Mouse (Mus musculus) naive thymus-derived CD4-positive, alpha-beta T cell, adult 2 months (primary cell): ENCODE data around the gene Fut1.
A peak's percentile ranks its signal among the peaks of the same experiment; 100 is the strongest.
"Not testable (repeated sequence)": the region's sequence is repeated elsewhere in the genome, so short reads cannot be mapped to it uniquely, and the experiment has no call there.

Experiments used
- DNase-seq: peaks from one replicate; pipeline ENCODE4 v3.0.0-alpha.2; 2011; ENCODE audit warnings: low read depth

Gene Fut1

DNA sequence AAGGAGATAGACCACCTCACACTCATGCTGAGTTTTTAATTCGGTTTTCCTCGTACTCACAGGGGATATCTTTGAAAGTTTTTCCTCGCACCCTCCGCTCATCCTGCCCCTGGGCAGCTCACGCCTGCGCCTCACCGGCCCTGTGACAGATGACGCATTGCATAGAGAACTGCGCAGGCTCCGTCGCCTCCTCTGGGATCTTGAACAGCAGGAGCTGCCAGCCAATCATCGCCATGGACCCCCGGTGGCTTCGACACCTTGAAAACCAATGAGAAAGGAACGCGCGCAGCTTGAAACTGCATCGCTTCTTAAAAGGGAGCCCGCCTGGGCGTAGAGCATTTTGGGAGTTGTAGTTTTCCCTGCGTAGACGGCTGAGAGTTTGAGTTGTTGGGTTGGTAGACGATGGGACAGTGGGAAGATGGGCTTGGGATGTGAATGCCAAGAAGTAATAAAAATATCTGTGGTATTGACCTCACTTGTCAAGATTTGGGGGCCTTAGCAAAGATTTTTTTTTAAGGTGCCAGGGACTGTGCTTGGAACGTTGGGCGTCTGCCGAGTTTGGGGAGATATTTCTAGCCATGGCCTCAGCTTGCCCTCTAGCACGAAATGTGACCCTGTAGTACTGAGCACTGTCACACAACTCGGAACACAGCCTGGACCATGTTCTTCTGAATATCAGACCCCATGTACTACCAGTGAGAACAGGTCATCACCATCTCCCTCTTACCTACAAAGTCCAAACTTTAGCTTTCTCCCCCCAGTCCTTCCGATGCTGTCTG is 21.7 kb downstream of the Fut1 start:
- no peak for DNase-seq

DNA sequence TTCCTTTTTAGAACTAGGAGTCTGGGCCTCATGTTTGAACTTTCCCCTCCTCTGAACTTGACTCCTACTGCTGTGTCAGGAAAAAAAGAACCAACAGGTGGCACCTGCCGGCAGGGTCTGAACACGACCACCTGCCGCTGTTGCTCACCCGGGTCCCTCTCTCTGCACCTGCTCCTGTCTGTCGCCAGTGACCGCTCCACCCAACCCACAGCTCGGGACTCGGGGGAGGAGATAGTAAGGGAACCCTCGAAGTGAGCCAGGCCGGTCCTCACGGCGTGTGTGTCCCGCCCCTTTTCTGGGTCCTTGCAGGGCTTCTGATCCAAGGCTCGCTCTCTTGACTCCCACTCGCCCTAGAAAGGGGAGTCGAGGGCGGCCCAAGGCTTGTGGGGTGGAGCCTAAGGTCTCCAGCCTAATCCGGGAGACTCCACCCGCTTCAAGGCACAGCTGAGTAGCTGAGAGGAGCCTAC is 22.5 kb downstream of the Fut1 start, which contains the start of gene Mamstr:
Gene Mamstr, plus strand, starts transcription at position 417 of the 467 bp plus-strand sequence.
- DNase-seq: no peak

DNA sequence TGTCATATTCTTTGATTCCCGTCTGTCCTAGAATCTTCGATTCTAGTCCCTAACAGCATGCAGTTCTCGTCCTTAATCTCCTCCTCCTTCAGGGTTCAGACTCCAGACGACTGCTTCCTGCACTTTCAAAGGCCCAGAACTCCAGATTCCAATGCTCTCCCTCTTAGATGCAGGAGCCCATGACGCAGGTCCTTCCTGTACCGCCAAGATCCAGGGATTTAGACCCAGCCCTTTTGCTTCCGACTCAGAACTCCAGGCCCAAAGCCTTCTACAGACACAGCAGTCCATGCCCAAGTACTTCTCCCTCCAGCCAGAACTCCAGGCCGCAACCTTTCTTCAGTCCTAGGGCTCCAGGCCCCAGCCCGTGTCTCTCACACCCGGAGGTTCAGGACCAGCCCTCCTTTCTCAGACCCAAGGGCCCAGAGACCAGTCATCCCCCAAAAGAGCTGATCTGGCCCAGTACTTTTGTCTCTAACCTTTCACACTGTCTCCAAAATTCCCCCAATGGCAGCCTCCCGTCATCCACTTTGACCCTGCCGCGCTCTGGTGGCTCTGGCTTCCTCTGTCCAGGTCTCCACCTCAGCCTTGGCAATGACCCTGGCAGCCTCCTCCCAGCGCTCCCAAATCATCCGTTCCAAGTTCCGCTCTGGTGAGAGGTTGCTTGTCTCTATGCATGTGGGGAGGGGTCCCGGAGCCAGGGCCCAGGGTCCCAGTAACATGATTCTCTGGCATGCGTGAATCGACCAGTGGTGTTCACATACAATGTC is 23.3 kb downstream of the Fut1 start:
- DNase-seq: no peak

DNA sequence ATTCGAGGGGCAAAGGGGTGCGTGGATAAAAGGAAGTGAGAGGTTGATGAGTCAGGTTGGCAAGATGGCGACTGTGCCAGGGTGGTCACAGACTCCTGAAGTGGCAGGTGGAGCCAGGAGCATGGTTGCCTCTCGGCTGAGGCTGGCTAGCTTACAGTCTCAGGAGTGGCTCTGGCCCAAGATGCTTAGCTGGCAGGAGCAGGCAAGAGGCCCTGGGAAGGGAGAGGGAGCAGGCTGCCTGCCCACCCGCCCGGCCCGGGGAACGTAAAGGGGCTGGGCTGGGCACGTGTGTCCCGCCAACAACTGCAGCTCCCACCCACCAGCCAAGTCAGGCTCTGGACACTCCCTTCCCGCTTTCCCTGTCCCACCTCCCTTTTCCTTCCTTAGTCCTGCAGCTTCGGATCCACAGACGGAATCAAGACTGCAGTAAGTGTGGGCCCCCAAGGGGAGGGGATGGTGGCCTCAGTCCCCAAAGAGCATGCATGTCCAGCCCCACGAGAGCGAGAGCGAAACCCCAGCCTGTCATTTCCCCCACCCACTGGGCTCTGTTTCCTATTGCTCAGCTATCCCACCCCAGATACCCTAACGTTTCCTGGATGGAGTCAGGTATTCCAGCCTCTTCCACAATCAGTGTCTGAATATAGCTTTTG is 24.4 kb downstream of the Fut1 start:
- DNase-seq: no peak

DNA sequence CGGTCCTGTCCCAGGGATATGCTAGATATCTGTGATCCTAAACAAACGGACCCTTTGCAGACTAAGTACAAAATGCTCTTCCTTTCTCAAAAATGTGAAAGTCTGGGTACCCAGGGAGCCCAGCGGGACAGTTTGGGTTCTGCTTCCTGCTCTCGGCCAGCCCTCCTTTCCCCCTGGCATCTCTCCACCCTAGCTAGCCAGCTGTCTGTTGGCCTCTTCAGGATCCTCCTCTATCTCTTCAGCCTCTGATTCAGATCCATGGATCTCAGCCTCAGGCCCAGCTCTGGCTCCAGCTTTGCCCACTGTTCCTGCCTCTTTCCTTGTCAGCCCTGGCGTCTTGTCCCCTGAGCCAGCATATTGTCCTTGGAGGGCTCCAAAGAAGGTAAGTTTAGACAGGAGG is 25.0 kb downstream of the Fut1 start:
- no peak for DNase-seq

DNA sequence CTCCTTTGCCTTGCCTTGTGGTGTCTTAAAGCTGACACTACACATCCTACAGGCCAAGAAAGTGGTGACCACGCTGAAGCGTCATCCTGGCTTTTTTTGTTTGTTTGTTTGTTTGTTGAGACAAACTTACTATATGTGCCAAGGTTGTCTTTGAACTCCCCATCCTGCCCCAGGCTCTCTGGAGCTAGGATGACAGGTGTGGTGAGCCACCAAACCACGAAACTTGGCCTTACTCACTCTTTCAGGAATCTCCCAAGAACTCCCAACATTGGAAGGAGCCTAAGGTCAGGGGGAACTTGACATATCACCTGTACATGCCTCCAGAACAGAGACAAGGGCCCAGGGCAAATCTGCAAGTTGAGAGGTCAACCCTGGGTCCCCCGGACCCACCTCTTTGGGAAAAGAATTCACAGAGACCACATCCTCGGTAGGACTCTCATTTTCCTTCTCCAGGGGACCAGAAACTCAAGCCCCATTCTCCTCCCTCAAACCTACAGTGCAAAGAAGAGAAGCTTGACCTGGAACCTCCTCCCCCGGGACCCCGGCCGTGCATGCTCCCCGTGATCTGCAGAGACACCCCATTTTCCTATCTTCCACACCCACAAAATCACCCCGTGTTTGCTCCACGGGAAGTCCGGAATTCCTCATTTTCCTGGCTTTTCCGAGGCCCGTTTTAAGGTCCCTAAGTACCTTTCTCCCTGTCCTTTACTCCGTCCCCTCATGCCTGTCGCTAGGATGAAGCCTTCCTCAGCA is 25.6 kb downstream of the Fut1 start:
- peak; percentile 24 for DNase-seq

DNA sequence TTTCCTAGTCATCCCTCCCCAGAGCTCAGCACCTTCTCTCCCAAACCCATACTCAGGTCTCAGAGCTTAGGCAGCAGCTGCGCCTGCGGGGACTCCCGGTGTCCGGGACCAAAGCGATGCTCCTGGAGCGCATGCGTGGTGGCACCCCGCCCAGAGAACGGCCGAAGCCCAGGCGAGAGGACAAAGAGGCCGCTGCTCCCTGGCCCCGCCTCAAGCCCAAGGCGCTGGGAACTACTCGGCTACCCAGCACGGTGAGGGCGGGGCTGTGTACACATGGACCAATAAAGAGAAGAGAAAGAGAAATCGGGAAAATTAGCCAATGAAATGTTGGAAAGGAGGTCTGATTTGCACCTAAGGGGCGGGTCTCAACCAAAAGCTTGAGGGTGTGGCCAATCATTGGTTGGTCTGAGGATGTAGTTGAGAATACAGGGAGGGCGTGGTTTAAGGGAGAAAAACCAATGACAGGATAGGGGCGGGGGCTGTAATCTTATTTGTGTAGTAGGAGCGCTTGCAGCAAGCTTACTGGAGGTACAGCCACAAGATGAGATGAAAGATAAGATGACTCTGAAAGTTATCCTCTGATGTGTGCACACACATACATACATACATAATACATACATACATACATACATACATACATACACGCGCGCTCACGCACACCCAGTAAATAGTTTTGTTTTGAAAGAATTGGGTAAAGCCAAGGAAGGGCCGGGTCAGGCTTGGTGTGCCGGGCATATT is 26.5 kb downstream of the Fut1 start:
- peak; percentile 93 for DNase-seq

DNA sequence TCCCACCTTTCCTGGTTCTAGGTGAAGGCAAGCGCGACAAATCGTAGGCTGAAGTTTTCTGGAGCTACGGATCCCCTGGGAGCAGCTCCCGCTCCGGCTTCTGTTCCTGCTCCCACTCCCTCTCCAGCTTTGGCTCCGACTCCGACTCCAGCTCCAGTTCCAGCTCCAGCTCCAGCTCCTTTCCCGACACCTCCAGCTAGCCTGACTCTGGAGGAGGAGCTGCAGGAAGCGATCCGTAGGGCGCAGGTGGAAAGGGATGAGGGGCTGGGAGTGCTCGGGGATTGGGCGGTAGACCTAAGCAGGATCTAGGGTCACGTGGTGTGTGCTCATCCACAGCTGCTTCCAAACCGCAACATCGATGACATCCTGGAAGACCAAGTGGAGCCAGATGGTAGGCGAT is 27.1 kb downstream of the Fut1 start:
- peak; percentile 36 for DNase-seq

DNA sequence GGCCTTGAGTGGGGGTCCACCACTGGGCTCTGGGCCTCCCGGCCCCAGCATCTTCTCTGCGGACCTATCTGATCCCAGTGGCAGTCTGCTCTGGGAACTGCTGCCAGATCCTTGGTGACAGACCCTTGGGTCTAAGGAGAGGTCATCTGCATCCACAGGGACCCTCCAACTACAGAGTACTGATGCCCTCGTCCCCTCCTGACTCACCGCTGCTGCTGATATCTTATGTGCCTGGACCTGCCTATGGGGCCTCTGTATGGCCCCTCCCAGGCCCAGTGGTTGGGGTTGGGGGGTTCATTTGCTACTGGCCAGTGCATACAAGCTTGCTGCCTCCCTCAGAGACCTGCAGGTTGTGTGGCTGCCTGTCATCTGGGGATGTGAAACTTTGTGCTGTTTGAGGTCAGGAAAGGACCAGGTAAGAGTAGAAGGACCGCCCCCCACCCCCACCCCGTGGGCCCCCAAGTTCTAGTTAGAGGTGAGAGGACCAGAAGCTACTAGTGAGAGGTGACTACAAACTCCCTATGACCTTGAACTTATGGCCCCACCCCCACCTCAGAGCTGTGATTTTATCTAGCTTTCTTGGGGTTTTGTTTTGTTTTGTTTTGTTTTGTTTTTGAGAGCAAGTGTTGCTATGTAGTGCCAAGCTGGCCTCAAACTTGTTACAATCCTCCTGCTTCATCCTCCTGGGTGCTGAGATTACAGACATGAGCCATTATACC is 27.9 kb downstream of the Fut1 start:
- peak; percentile 31 for DNase-seq

DNA sequence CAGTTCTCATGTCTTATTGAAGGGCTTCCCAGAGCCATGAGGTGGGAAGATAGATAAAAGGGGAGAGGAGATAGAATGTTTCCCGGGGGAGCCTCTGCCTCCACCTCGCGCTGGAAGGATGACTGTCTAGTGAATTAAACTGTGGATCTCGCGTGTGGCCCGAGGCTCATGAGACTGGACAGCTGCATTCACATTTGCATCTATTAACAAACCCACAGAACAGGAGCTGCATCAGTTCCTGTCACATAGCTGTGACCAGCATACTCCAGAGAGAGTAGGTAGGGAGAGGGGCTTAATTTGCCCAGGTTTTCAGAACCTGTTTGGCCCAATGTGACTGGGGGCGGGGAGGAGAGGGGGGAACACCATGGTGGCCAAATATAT is 28.5 kb downstream of the Fut1 start:
- no peak for DNase-seq

DNA sequence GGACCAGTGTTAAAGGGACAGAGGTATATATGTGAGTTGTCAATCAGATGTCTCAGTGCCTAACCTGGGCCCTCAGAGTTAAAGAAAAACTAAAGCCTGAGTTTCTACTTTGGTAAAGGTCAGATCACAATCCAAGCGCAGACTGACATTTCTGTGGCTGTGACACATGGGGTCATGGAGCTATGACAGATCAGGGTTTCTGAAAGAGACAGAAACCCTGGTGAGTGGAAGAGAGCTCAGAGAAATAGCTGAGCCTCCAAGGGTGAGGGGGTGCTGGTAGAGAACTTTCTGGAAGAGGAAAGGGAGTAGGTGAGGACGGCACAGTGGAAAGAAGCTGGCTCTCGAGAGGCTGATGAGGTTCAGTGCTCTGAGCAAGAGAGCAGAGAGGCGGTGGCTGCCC is 29.6 kb downstream of the Fut1 start:
- no peak for DNase-seq

DNA sequence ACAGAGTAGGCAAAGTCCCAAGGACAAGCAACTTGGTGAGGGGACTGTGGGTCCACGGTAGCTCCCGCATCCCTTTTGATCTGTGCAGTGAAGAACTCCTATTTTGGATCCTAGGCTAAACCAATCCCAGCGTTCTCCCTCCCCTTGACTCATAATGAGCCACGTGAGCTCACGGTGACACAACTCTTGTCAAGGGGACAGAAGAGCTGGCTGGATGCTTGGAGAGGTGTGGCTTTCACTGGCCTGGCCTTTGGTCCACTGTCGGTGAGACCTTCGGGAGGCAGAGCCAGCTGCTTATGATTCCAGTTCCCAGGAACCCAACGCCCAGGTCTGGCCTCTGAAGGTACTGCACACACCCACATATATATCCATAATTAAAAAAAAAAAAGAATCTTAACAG is 32.3 kb downstream of the Fut1 start:
- DNase-seq: no peak

DNA sequence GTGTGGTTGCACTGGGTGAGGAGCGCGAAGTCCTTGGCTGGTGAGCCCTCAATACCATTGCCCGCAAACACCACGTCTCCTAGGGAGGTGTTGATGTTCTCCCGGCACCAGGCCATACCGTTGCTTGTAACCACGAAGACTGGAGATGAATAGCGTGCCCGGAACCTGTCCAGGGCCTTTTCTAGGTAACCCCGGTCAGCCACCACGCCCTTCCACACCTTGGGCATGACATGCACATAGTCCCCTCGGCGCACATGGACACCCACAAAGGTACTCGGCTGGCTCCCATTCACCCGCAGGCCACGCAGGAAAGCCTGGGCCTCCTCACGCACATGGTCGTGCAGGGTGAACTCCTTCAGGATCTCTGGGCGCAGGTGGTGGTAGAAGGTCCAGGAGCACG is 33.4 kb downstream of the Fut1 start:
- DNase-seq: not testable (repeated sequence)

DNA sequence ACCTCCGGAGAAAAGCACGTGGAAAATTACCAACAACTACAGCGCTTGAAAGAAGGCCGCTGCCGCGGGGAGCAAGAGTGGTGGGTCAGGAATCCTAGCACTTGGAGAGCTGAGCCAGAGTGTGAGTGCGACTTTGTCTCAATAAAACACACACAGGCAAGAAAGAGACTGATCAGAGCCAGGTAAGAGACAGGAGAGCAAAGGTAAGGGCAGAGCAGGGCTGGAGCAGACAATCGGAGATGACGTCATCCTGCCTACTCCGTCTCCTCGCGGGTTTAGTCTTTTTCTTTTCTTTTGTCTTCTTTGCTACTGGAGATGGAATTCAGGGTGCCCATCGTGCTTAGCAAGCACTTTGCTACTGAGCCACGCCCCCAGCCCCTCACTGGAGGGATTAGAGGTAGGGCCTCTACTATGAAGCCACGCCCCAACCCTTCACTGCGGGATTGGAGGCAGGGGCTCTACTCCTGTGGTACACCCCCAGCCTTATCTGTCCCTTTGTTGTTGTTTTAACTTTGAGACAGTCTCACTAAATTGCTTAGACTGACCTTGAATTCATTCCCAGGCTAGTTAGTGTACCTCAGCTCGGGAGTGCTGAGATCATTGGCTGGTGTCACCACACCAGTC is 37.4 kb downstream of the Fut1 start:
- DNase-seq: no peak

DNA sequence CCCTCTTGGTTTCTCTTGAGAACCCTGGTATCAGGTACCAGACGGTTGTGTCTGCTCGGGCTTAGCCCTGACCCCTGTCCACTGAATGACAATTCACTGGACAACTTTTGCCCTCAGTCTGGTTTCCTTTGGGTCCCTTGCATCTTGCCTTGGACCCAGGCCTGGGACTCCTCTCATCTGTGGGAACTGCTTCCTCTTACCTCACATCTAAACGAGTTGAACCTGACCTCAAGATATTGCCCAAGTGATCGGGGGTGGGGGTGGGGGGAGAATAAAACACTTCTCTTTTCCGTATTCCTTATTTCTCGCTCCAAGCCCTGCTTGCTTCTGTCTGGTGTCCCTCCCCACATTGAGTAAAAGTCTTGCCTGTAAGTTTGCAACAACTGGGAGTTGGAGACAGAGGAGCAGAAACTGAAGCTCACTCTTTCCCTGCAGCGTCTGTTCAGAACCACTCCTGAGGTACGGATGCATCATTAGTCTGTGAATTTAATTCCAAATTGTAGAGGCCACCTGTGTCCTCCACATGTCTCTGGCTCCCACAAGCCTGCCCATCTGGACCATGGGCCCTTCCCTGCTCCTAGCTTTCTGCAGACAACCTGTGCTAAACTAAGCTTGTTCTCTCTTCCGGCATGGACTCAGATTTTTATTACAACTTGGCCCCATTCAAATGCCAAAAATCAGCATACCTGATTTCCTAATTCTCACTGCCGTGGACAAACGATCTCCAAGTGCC is 43.8 kb downstream of the Fut1 start:
- no peak for DNase-seq

DNA sequence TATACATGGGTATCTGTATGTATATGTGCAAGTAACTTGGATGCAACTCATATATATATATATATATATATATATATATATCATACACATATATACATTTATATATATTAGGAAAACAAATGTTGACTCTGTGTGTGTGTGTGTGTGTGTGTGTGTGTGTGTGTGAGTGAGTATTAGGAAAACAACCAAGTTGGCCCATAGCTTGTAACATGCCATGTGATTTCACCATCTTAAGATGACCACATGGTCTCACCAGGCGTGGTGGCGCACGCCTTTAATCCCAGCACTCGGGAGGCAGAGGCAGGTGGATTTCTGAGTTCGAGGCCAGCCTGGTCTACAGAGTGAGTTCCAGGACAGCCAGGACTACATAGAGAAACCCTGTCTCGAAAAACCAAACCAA is 44.6 kb downstream of the Fut1 start:
- not testable (repeated sequence) for DNase-seq

DNA sequence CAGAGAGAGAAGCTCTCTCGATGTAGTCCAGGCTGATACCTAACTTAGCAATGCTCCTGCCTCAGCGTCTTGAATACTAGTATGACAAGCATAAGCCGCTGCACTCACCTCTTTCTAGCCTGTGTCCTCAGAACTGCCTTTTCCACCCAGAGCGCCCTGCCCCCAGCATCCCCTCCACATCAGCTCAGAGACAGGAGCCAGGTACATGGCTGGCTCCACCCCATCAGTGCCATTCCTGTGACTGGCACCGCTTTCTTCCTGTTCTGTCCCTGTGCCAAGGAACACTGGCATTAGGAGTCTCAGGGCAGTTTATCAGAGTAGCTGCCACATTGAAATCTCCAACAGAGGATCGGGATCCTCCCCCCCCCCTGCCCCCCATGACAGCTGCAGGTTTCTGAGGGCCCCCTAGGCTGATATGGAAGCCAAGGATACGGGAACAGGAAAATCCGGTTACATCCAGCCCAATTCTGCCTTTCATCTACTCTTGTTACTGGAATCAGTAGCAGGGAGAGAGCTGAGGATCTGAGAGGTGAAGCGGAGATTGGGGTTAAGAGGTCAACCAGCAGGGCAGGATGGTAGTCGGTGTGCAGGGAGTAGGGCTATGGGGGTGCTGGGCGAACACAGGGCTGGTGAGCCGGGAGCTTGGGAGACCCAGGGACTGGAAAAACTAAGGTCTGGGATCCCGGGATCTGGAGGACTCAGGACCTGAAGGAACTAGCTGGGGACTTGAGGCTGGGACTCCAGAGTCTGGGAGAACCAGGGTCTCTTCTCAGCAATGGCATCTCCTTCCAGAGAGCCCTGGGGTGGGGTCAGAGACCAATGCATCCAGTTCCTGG is 48.4 kb downstream of the Fut1 start:
- no peak for DNase-seq

DNA sequence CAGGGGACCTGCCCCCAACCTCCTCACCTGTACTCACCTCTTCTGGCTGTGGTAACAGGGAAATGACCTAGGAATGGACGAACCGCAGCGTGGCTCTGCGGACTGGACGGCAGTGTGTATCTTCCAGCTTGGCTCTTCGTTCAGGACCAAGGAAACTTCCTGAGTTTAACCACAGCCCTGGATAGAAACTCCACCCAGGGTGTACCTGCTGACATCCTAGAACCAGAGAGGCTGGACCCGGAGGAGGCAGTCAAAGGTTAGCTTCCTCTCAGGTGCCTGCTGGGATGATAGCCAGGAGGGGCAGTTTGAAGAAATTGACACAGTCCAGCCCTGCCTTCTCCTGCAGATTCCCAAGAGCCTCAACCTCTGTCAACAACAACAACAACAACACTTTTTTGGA is 49.1 kb downstream of the Fut1 start, which contains the start of gene Fut2:
Gene Fut2, minus strand, starts transcription at position 234 of the 400 bp plus-strand sequence.
- DNase-seq: no peak

DNA sequence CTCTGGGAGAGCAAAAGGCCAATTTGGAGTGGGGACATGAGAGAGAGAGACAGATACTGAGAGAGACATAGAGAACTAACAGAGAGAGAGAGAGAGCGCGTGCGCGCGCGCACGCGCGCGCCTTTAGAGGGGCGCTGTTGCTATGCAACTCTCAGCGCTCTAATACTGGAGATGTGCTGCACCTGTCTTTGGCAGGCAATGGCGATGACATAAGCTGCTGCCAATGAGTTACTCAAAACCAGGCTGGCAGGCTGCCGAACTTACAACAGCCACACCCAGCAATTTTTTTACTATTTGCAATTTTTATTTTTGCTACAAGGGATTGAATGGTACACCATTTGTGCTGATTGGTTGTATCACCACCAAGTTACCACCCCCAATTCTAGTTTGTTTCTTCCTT is 50.7 kb downstream of the Fut1 start:
- DNase-seq: no peak
